Mouse (Mus musculus) heart, postnatal 0 days (tissue): ENCODE measurements around the gene Cchcr1. TPM values are rescaled to one million over a fixed set of nuclear protein-coding genes. Genes with fewer than 3 reads are reported as not detected.

Experiments
- ATAC-seq: fragments of 200-750 bp; cut with Nextera tagmentation; 2 replicates; pipeline ENCODE4 v1.8.0; 2017; ENCODE audit warnings: low read depth, moderate number of reproducible peaks, moderate library complexity; ENCODE audit not compliant: insufficient read depth
- DNase-seq: peaks from one replicate; pipeline ENCODE4 v3.0.0-alpha.2; 2016; ENCODE audit warnings: low spot score
- H3K27ac ChIP-seq: fragments of 300-500 bp; sonication (generic); 2 replicates; pipeline ENCODE4 v1.5.1; 2014; ENCODE audit warnings: low read depth, mild to moderate bottlenecking
- H3K27me3 ChIP-seq: fragments of 300-500 bp; sonication (generic); 2 replicates; pipeline ENCODE4 v1.6.1; 2014; ENCODE audit warnings: low read length, mixed read lengths; ENCODE audit not compliant: control insufficient read depth, insufficient read depth
- H3K36me3 ChIP-seq: fragments of 300-500 bp; sonication (generic); replicated peaks from 2 replicates; pipeline ENCODE4 v1.6.1; 2014; ENCODE audit warnings: low read length, mixed read lengths; ENCODE audit not compliant: control insufficient read depth, insufficient read depth
- H3K4me1 ChIP-seq: fragments of 300-500 bp; sonication (generic); 2 replicates; pipeline ENCODE4 v1.6.1; 2014; ENCODE audit warnings: antibody characterized with exemption; ENCODE audit not compliant: control insufficient read depth, insufficient read depth
- H3K4me2 ChIP-seq: fragments of 300-500 bp; sonication (generic); 2 replicates; pipeline ENCODE4 v1.6.1; 2014; ENCODE audit warnings: low read depth, mild to moderate bottlenecking, low read length, moderate library complexity
- H3K4me3 ChIP-seq: fragments of 300-500 bp; sonication (generic); 2 replicates; pipeline ENCODE4 v1.5.1; 2014; ENCODE audit warnings: low read depth, low read length
- H3K9ac ChIP-seq: fragments of 300-500 bp; sonication (generic); replicated peaks from 2 replicates; pipeline ENCODE4 v1.6.1; 2014; ENCODE audit warnings: low read depth, low read length, mixed read lengths
- H3K9me3 ChIP-seq: fragments of 300-500 bp; sonication (generic); replicated peaks from 2 replicates; pipeline ENCODE4 v1.6.1; 2016; ENCODE audit warnings: low read length; ENCODE audit not compliant: control insufficient read depth
- CTCF ChIP-seq: IDR thresholded peaks from 2 replicates; pipeline ENCODE4 v1.5.1; 2016; ENCODE audit warnings: antibody characterized with exemption, control low read depth, low read depth
- EP300 ChIP-seq: IDR thresholded peaks from 2 replicates; pipeline ENCODE4 v1.6.1; 2016; ENCODE audit warnings: antibody characterized with exemption, low read depth
- WGBS: fragments of 180-500 bp; shearing (Covaris S2); extraction: QIAGEN DNeasy Blood & Tissue Kit; methylation state at CpG from one replicate; pipeline ENCODE4 v1.1.7; 2014; 5-methylcytosine and 5-hydroxymethylcytosine counted together
- polyA plus RNA-seq: library from polyadenylated mRNA; unstranded; fragments of >200 nt; fragmentation: Nextera tagmentation; extraction: Ambion mirVana; gene quantifications from 2 replicates; pipeline ENCODE4 v1.2.1, GENCODE M21; 2015
- total RNA-seq: library from RNA; depleted of rRNA; stranded (reverse); fragments of >200 nt; gene quantifications from 2 replicates; pipeline ENCODE4 v1.2.3, GENCODE M21; 2014; ENCODE audit warnings: low replicate concordance

Gene Cchcr1
- total and polyA plus RNA-seq, 2 experiments from 2014 or later = 4.5 to 30.8 TPM

DNA sequence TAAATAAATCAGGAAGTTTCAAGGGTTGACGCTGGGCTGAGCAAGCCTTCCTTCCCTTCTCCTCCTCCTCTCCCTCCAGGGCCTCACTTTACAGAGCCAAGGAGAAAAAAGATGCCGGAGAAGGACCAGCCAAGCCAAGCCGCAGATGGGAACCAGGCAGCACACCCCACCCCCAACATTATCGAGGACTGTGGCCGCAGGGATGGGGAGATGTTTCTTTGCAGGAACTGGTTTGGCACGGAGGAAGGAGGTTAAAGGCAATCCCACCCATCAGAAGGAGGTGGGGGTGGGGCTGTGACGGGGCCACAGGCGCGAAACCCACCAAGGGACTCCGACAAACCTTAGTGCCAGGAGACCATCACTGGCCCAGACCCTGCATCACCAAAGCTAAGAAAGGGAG is 30.2 kb upstream of the Cchcr1 start:
- no peak overlapping the region for H3K27ac ChIP-seq

DNA sequence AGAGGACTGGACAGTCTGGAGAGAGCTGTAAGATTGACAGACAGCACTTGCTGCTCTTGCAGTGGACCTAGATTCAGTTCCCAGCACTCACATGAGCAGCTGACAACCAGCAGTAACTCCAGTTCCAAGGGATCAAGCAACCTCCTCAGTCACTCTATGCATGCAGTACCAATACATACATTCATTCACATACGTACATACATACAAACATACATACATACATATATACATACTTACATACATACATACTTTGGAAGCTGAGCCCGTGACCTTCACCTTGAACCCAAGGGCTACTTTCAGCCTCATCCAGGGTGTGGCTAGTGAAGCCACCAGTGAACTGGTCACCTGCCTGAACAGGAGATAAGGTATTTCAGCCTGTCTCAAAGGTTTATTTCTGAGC is 28.9 kb upstream of the Cchcr1 start:
- H3K36me3 ChIP-seq = no peaks in the 10 kb centered on the region
- H3K27ac ChIP-seq = no peak overlapping the region
- DNase-seq (no peak), ATAC-seq (no peak)
- 89% methylated on average over 2 of the region's 2 CpGs for WGBS
- TF ChIP-seq EP300 (no peak), CTCF (no peak)
- no peaks in the 10 kb centered on the region for H3K9me3 ChIP-seq
- H3K4me1 ChIP-seq = no peaks in the 10 kb centered on the region
- H3K9ac ChIP-seq = no peak overlapping the region
- H3K27me3 ChIP-seq = no peaks in the 10 kb centered on the region
- no peak overlapping the region for H3K4me2 ChIP-seq
- no peak overlapping the region for H3K4me3 ChIP-seq

More for the DNA sequence above, 30.2 kb upstream of the Cchcr1 start:
- no peak overlapping the region for H3K4me3 ChIP-seq
- no peaks in the 10 kb centered on the region for H3K27me3 ChIP-seq
- no peak overlapping the region for H3K4me2 ChIP-seq
- no peaks in the 10 kb centered on the region for H3K9me3 ChIP-seq
- TF ChIP-seq CTCF (no peak), EP300 (no peak)
- H3K9ac ChIP-seq = no peak overlapping the region
- no peak for DNase-seq
- 56% methylated on average over 10 of the region's 10 CpGs for WGBS
- H3K4me1 ChIP-seq = no peaks in the 10 kb centered on the region
- ATAC-seq = no peak
- H3K36me3 ChIP-seq = no peaks in the 10 kb centered on the region

DNA sequence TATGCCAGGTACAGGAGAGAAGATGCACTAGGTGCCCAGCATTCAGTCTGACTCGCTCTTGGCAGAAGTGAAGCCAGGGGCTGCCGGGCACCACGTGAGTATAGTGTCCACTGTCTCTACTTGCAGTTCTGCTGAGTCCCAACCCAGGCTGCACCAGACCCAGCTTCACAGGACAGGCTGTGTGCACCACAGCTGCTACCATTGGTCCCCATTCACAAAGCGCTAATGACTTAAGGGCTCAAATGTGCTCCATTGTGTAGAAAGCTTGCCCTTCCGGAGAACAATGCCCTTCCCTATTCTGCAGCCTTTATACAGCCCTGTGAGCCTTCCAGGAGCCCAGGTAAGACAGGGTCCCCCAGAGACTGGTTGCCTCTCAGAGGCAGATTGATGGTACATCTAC is 26.6 kb upstream of the Cchcr1 start:
- 72% methylated on average over 5 of the region's 5 CpGs for whole genome bisulfite sequencing
- no peak for ATAC-seq
- DNase-seq = no peak

DNA sequence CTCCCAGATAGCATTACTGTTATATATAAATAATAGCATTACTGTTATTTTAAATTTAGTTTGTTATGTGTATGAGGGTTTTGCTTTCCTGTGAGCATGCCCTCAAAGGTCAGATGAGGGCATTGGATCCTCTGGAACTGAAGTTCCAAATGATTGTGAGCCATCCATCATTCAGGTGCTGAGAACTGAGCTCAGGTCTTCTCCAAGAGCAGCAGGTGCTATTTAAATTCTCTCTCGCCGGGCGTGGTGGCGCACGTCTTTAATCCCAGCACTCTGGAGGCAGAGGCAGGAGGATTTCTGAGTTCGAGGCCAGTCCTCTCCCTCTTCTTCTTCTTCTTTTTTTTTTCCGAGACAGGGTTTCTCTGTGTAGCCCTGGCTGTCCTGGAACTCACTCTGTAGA is 19.8 kb upstream of the Cchcr1 start:
- Histone ChIP-seq H3K4me3 (no peak overlapping the region), H3K9me3 (no peaks in the 10 kb centered on the region), H3K9ac (no peak overlapping the region), H3K36me3 (no peaks in the 10 kb centered on the region), H3K4me2 (no peak overlapping the region), H3K27me3 (no peaks in the 10 kb centered on the region), H3K27ac (no peak overlapping the region), H3K4me1 (no peaks in the 10 kb centered on the region)
- WGBS = 94% methylated on average over 7 of the region's 7 CpGs
- DNase-seq (no peak), ATAC-seq (no peak)
- TF ChIP-seq CTCF = no peak

More for the DNA sequence above, 26.6 kb upstream of the Cchcr1 start:
- H3K9ac ChIP-seq = no peak overlapping the region
- no peaks in the 10 kb centered on the region for H3K27me3 ChIP-seq
- TF ChIP-seq EP300 (no peak), CTCF (no peak)
- no peak overlapping the region for H3K4me3 ChIP-seq
- H3K9me3 ChIP-seq = no peaks in the 10 kb centered on the region
- H3K4me2 ChIP-seq = no peak overlapping the region
- no peak overlapping the region for H3K27ac ChIP-seq
- no peaks in the 10 kb centered on the region for H3K4me1 ChIP-seq
- no peaks in the 10 kb centered on the region for H3K36me3 ChIP-seq

DNA sequence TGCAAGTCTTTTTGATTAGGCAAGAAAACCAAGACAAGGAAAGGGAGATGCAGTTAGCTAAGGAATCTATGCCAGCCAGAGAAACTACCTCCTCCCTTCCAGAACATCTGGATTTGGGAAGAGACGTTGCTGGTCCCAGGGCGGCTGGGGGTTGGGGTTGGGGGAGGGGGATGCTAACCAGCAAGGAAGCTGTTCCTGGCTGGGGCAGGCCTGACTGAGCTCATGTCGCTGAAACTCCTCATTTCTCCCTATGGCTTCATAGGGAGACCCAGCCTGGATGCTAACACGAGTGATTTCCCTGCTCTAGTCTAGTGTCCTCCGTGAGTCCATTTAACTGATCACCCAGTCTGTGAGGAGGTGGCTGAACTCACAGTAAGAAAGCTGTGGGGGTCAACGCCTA is 14.7 kb upstream of the Cchcr1 start:
- Histone ChIP-seq H3K4me3 (no peak overlapping the region), H3K4me2 (no peak overlapping the region), H3K9me3 (no peaks in the 10 kb centered on the region), H3K9ac (no peak overlapping the region), H3K4me1 (no peaks in the 10 kb centered on the region), H3K27ac (no peak overlapping the region), H3K36me3 (no peaks in the 10 kb centered on the region), H3K27me3 (peaks cover 35% of the 10 kb centered on the region)
- no peak for ATAC-seq
- no peak for DNase-seq
- no peak for TF ChIP-seq EP300
- no peak for TF ChIP-seq CTCF
- 34% methylated on average over 6 of the region's 6 CpGs for WGBS

DNA sequence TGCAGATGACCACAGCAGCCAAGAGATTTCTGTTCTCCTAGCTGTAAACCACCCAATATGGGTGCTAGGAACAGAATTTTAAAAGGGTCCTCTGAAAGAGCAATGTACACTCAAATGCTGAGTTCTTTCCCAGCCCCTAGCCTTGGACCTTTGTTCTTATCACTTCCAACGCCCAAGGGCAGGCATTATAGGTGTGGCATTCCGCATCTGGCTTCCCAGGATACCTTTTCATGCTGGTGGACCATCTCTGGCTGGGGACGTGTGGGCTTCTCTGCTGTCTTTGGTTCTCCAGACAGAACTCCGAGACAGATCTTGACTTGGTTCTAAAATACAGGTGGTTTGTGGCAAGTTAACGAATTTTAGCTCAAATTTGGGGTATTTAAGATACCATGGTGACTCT is 14.1 kb upstream of the Cchcr1 start:
- Histone ChIP-seq H3K27me3 (peaks cover 40% of the 10 kb centered on the region), H3K4me2 (no peak overlapping the region)
- no peak for ATAC-seq

More for the DNA sequence above, 14.1 kb upstream of the Cchcr1 start:
- Histone ChIP-seq H3K4me3 (no peak overlapping the region), H3K36me3 (no peaks in the 10 kb centered on the region), H3K27ac (no peak overlapping the region), H3K9ac (no peak overlapping the region), H3K4me1 (no peaks in the 10 kb centered on the region), H3K9me3 (no peaks in the 10 kb centered on the region)
- no peak for DNase-seq
- TF ChIP-seq CTCF (no peak), EP300 (no peak)
- 53% methylated on average over 5 of the region's 5 CpGs for WGBS
